In the genomic region with DNA sequence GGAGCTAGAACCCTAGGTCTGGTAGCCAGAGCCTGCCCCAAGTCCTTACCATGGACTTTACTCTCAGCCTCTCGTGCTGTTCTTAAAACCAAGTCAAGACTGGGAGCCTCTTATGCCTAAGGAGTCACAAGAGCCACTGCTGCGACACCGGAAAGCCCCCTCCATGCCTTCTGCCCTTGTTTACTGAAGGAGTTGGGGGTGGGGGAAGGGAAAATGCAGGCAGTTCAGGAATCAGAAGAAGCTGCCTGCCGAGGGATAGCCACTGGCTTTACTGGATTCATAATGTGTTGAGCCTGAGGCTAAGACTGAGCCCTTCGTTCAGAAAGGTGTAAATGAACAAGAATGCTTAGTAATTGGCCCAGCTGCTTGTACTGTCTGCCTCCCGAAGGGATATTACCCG, we compare ENCODE assay signal across 8 mouse cellular contexts. TPM values are rescaled to one million over a fixed set of nuclear protein-coding genes. Genes with fewer than 3 reads are reported as not detected.
A peak's percentile ranks its signal among the peaks of the same experiment; 100 is the strongest.
DNase-seq lines count a peak whose midpoint lies in the region; ATAC-seq lines count a peak whose summit lies in the region.

No protein-coding gene starts in this region.

- no peaks in the 10 kb centered on the region for H3K9me3 ChIP-seq in heart, embryonic 12.5 days (replicated peaks)
- H3K9me3 ChIP-seq in hindbrain, embryonic 12.5 days (replicated peaks), result no peaks in the 10 kb centered on the region

- no peak overlapping the region for H3K27ac ChIP-seq in heart, embryonic 12.5 days (ENCODE audit: poor library complexity, severe bottlenecking)
- peak overlapping the region; percentile 66; the same call in 1 of the 2 replicates for H3K27ac ChIP-seq in hindbrain, embryonic 12.5 days
- H3K27ac ChIP-seq in macrophage, result peak overlapping the region; percentile 48

- peaks cover 19% of the 10 kb centered on the region for H3K36me3 ChIP-seq in heart, embryonic 12.5 days
- peaks cover 21% of the 10 kb centered on the region for H3K36me3 ChIP-seq in hindbrain, embryonic 12.5 days
- H3K36me3 ChIP-seq in macrophage (ENCODE audit: inconsistent target), result peaks cover 16% of the 10 kb centered on the region

- peak overlapping the region; percentile 89 for H3K9ac ChIP-seq in heart, embryonic 12.5 days
- peak overlapping the region; percentile 89 for H3K9ac ChIP-seq in hindbrain, embryonic 12.5 days

- no peak for ATAC-seq in heart, embryonic 12.5 days (ENCODE audit: insufficient number of reproducible peaks, low FRiP score)
- ATAC-seq in hindbrain, embryonic 12.5 days (ENCODE audit: low FRiP score), result no peak

- H3K27me3 ChIP-seq in heart, embryonic 12.5 days (replicated peaks), result 0 out of 2 replicates have a peak, but pooled peaks cover 6% of the 10 kb centered on the region
- no peaks in the 10 kb centered on the region for H3K27me3 ChIP-seq in hindbrain, embryonic 12.5 days

- 11% methylated on average over 7 of the region's 7 CpGs for WGBS in heart, embryonic 12.5 days
- WGBS in hindbrain, embryonic 12.5 days, result 8% methylated on average over 7 of the region's 7 CpGs
- 72% methylated on average over 7 of the region's 7 CpGs for WGBS in macrophage (ENCODE audit: missing documents)

- peak overlapping the region; percentile 82 for H3K4me2 ChIP-seq in heart, embryonic 12.5 days
- peak overlapping the region; percentile 85 for H3K4me2 ChIP-seq in hindbrain, embryonic 12.5 days (replicated peaks)

- peak overlapping the region; percentile 75 for H3K4me3 ChIP-seq in heart, embryonic 12.5 days
- H3K4me3 ChIP-seq in hindbrain, embryonic 12.5 days, result peak overlapping the region; percentile 81
- H3K4me3 ChIP-seq in macrophage (ENCODE audit: inconsistent target), result peak overlapping the region; percentile 35; the same call in 1 of the 2 replicates

- H3K79me2 ChIP-seq in macrophage (ENCODE audit: inconsistent target), result peaks cover 19% of the 10 kb centered on the region

- no peak for DNase-seq in heart, adult 18-20 months
- DNase-seq in NIH3T3 (ENCODE audit: low read depth), result peak; percentile 46
- DNase-seq in urinary bladder, adult 2 months (ENCODE audit: low spot score), result no peak
- DNase-seq in thymus, postnatal 36 days, result no peak
- DNase-seq in gastrocnemius, postnatal 10 days, result no peak

- peaks cover 55% of the 10 kb centered on the region for H3K4me1 ChIP-seq in heart, embryonic 12.5 days (replicated peaks)
- H3K4me1 ChIP-seq in hindbrain, embryonic 12.5 days, result peaks cover 32% of the 10 kb centered on the region

RNA-seq across cellular contexts. Expression of a gene that starts 0.4 kb away (rescaled TPM):
- polyA plus RNA-seq in heart, embryonic 12.5 days (2016; fragmentation: Nextera tagmentation; extraction: Ambion mirVana), result 67.8 and 70.4 TPM in 2 replicates
- total RNA-seq in heart, adult 18-20 months (2021), result 10 to 100 TPM; 27.8 to 30.2 TPM
- 91.7 and 99.3 TPM in 2 replicates for polyA plus RNA-seq in hindbrain, embryonic 12.5 days (2016; fragmentation: Nextera tagmentation; extraction: Ambion mirVana)
- total RNA-seq in macrophage (2018; cell fraction: chromatin; rRNA removed), result 10 to 100 TPM in 23 of 26 experiments, 1 to 10 TPM in 3; 8.6 to 56.3 (median 27.9) TPM
- 10 to 100 TPM; 21.2 to 43.4 (median 35.7) TPM for total RNA-seq in macrophage (2018; cell fraction: cytosol; rRNA removed)
- total RNA-seq in macrophage (2018; cell fraction: nucleus; rRNA removed), result 10 to 100 TPM in 25 of 26 experiments, 1 to 10 TPM in 1; 9.8 to 37.0 (median 20.1) TPM
- 37.7 to 52.9 TPM (median 41.3 TPM) in 3 replicates for polyA plus RNA-seq in macrophage (2018)
- polyA plus RNA-seq in urinary bladder, adult 2 months (2012; rRNA removed), result 35.3 and 38.0 TPM in 2 replicates
- 10 to 100 TPM; 30.8 to 33.5 TPM for total RNA-seq in gastrocnemius, postnatal 10 days (2021)

RNA-seq across cellular contexts. Expression of a gene that starts 29.7 kb away (rescaled TPM):
- polyA plus RNA-seq in heart, embryonic 12.5 days (2016; fragmentation: Nextera tagmentation; extraction: Ambion mirVana), result 15.6 and 16.4 TPM in 2 replicates
- 10 to 100 TPM in 1 of 2 experiments, 1 to 10 TPM in 1; 6.5 to 10.7 TPM for total RNA-seq in heart, adult 18-20 months (2021)
- 10.6 TPM in 2 replicates for polyA plus RNA-seq in hindbrain, embryonic 12.5 days (2016; fragmentation: Nextera tagmentation; extraction: Ambion mirVana)
- total RNA-seq in macrophage (2018; cell fraction: chromatin; rRNA removed), result 100 to 1,000 TPM in 11 of 26 experiments, 10 to 100 TPM in 15; 20.7 to 218 (median 76.3) TPM
- total RNA-seq in macrophage (2018; cell fraction: cytosol; rRNA removed), result 10 to 100 TPM in 25 of 26 experiments, 1 to 10 TPM in 1; 9.0 to 31.7 (median 19.1) TPM
- total RNA-seq in macrophage (2018; cell fraction: nucleus; rRNA removed), result 10 to 100 TPM in 25 of 26 experiments, 1 to 10 TPM in 1; 9.3 to 73.5 (median 28.3) TPM
- polyA plus RNA-seq in macrophage (2018), result 19.9 to 24.7 TPM (median 20.6 TPM) in 3 replicates
- polyA plus RNA-seq in urinary bladder, adult 2 months (2012; rRNA removed), result 35.1 and 39.0 TPM in 2 replicates
- total RNA-seq in gastrocnemius, postnatal 10 days (2021), result 1 to 10 TPM; 4.1 to 6.3 TPM
